Mouse (Mus musculus) cerebellum, adult 8-10 months (tissue): Measurements from ENCODE around the gene Fibin.
A peak's percentile ranks its signal among the peaks of the same experiment; 100 is the strongest.

Experiments used
- DNase-seq: peaks from one replicate; pipeline ENCODE4 v3.0.0; 2022

Fibin gene

DNA sequence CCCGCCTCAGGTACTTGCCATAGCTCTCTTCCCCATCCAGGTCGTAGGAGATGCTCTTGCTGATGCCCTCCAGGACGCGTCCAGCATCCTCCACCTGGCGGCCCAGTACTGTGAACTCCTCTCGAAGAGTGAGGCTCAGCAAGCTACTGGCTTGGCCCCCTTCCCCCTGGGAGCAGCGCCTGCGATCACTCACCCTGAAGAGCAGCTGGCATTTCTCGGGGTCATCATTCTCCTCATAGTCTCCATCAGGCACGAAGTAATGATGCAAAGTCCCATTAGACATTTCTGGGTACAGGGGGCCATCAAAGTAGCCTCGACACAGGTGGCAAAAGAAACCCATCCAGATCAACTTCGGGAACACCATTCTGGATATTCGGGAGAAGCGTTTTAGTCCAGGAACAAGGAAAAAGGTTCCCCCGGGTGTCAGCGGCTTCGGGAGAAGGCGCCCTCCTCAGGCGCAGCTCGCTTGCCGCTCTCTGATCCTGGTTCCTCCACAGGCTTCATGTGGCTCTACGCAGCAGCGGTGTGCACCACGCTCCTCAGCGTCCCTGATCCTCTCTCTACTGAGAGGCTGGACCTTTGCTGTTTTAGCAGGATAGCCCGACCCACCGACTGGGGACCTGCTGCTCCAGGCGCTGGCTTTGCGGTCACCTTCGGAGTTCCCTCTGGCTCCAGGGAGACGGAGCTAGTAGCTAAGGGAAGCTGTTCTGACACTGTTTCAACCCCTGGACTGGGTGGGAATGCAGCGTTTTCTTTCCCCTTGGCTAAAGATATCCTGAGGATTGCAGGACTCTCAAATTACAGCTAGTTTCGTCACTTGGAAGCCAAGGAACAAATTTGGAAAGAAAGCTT, at the start of gene Fibin:
Fibin (minus strand) TSS at position 752 of the 852 bp plus-strand sequence.
- no peak for DNase-seq

DNA sequence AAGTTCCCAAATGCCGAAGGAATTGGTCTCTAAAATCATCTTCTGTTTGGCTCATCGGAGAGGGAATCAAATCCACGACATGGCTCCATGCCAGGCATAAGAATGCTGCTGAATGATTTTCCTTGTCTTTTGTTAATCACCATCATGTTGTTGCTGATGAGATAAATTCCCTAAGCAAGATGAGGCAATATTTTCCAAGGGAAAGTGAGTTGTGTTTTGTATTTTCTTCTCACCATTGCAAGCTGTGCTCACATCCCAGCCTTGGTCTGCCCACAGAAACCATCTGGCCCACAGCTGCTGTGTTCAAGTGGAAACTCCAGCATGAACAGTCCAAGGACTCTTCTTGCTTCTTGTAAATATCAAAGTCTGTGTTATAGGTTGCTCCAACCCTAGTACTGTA, 48.4 kb upstream of the Fibin start:
- no peak for DNase-seq

DNA sequence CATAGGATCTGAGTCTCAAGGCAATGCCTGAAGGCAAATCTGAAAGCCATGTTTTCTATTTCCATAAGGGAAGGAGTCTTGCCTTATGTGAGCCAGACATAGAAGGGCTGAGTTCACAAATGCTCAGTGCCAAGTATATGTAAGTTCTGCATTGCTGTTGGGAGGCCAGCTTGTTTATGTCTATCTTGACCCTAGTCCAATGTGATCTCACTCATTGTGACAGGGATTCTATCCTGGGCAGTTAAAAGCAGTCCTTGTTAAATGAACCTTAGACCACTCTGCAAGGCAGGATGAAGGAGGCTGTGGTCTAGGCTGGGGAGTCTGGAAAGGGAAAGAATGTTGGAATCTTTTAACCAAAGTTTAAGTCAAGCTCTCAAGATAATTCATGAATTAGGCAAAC, 45.8 kb upstream of the Fibin start:
- DNase-seq, result no peak

DNA sequence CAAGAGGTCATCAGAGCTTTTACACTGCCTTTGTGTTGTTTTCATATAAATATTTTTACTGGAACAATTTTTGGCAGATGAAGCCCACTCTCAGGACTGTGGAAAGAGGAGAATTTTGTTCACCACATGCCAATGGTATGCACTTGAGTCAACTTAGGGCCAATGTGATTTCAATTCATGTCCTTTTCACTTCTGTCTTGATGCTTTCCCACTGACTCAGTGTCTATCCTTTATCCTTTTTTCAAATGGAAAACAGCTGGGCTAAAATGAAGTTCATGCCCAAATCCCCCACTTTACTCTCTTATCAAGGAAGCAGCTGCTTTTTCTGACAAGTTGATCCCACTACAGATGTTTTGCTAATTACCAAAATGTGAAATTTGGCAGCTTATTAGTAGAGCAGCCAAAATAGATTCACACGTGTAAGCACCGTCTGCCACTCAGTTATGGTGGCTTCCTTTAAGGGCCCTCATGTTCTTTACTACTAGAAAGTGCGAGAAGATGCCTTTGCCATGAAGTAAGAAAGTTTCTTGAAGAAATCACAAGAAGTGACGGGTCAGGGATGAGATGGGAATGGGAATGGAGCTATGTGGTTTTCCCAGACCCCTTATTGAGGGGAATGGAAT, 29.8 kb upstream of the Fibin start:
- DNase-seq, result no peak

- DNase-seq, result no peak
Observed at GRCm38 (mm10) chr2:110390736-110391409, 27.9 kb upstream of the Fibin start.

DNA sequence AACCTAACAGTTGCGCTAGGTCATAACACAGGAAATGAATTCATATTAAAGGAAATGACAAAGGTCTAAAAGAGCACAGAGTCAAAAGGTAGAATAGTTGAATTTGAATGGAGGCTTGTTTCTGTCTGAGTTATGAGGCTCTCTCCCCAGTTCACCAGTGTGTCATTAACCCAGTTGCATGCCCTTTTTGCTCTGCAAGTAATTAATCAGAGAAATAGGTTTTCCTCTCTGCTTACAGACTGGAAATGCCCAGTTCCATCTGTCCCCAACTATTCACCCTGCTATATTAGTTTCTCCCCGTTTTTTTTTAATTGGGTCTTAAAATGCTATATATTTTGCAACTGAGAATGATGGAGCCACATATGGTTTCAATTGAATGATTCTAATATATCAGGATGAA, 16.8 kb upstream of the Fibin start:
- DNase-seq, result no peak

GRCm38 (mm10) chr2:110376660-110377059, 13.7 kb upstream of the Fibin start:
- DNase-seq, result no peak

DNA sequence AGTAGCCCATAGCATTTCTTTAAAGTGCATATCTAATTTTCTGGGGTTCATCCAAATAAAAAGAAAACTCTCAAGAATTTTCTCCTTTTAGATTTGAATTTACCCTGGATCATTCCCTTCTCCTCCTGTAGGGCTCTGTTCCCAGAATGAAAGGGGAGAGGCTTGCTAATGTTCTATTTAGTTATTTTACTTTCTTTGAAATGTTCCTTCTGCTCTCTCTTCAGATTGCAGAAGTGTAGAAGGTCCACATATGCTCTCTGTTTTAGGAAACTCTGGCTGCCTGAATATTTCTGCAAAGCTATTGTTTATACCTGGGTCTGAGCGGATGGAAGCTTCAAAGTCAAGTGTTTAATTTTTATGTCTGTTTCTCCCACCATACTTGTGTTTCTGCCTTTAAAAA, 12.5 kb upstream of the Fibin start:
- no peak for DNase-seq

GRCm38 (mm10) chr2:110373186-110373585, 10.2 kb upstream of the Fibin start:
- no peak for DNase-seq

DNA sequence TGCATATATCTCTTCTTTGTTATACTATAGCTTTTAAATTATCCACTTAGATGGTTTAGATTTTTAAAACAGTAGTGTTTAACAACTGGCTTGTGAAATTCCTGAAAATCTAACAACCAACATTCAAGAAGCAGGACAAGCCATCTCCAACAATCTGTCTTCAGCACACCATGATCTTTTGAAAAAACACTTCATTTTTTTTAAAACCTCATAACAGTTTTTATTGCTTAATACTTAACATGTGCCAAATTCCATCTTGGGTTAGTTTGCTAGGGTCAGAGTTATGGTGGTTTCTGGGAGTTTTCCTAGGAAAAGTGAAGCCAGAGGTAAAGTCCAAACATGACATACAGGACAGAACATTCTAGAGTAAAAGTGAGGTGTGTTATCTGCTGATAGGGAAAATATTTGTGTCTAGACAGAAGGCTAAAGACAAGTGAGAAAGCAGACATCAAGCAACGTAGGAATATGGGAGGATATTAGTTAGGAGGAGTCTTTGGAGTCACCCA, 4.5 kb upstream of the Fibin start:
- no peak for DNase-seq

DNA sequence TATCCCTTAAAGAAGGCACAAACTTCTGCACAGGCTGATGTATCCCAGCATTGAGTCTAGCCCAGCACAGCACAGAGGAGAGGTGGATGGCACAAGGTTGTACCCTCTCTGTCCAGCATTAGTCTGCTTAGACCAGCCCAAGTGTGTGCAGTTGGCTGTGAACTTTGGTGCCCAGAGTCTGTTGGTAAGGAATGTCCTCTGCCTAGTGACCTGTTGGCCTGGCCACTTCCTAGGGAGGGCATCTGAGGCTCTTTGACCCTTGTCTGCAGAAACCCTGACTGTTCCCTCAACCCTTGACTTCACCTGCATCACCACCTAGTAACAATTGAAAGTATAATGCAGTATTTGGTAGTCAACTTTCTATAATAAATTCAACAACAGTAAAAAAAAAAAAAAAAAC, 2.4 kb upstream of the Fibin start:
- DNase-seq, result no peak

GRCm38 (mm10) chr2:110363855-110364254, 872 bp upstream of the Fibin start:
- no peak for DNase-seq

DNA sequence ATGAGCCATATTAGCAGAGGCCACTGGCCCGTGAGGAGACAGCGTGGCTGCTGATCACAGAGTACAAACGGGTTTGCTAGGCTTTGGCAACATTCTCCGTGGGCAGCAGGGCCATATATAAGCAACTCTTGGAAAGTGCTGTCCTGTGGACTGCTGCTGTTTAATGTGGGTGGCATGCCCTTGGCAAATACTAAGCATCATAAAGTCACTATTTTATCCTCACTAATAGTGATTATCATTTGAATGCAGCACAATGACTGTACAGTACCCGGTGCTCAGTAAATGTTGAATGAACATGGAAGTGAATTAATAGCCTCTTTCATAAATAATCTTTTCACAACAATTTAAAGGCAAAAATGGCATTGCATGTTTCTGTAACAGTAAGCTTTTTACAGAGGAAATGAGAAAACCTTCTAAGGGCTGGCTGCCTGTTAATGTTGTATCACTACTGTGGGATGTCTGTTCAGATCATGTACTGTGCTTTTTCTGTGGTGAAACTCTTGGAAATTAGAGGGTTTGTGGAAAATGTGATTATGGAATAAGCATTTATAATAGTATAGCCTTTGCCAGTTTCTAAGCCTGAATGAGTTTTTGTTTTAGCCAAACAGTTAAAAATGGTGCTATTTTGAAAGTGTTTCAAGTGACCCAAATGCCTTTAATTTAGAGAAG, 9.5 kb downstream of the Fibin start:
- no peak for DNase-seq

GRCm38 (mm10) chr2:110351843-110352251, 11.1 kb downstream of the Fibin start:
- DNase-seq, result no peak

GRCm38 (mm10) chr2:110351406-110351805, 11.6 kb downstream of the Fibin start:
- DNase-seq, result no peak

DNA sequence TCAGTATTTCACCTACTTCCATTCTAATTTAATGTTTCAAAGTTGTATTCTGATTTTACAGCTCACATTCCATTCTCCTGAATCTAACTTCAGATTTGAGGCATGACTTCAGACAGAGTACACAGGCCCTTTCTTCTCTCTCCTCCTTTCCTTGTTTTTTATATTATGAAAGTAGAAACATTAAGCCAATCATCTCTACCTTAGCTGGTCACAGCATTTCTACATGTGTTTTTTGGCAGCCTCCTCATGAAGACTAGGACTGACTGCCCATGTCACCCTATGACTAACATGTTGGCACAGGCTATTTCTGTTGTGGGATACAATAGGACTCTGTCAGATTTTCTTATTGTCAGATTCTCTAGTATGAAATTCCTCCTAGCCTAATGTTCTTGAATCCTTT, 34.0 kb downstream of the Fibin start:
- no peak for DNase-seq

- no peak for DNase-seq
Observed at GRCm38 (mm10) chr2:110319949-110320348, 43.0 kb downstream of the Fibin start.

DNA sequence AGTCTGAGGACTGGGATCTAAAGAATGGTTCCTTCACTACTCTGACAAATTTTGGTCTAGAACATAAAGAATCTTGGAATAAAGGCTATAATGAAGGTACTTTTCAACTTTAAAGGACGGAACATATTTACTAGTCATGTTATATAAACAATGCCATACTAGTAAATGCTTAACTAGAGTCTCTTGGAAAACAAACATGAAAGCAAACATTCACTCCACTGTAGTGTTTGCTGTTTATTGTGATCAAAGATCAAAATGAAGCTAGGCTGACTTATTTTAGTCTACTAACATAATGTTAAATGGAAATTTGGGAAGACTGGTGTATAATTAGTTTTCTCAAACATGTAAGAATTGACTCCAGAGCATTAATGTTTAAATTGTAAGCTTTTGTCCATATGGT, 43.7 kb downstream of the Fibin start:
- no peak for DNase-seq

DNA sequence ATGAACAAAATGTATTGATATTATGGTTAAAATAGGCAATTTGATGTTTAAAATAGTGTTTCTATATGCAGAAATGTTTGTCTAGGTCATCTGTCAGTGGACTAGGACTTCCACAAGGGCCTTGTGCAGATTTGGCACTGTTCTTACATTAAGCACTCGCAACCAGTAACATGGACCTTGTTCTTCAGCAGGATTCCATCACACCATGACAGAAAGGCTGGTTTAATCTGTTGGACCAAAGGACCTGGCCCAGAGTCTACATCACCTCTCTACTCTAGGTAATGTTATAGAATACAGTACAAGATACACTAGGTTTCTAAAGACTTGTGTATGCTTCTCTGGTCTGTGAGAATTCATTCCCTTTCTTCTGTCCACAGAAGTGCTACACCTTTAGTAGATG, 44.3 kb downstream of the Fibin start:
- no peak for DNase-seq

GRCm38 (mm10) chr2:110316116-110316883, 46.7 kb downstream of the Fibin start:
- DNase-seq, result no peak

GRCm38 (mm10) chr2:110314509-110315155, 48.4 kb downstream of the Fibin start, which contains the start of gene Bbox1:
Bbox1 (minus strand) TSS chr2:110314560.
- DNase-seq, result peak; percentile 1

DNA sequence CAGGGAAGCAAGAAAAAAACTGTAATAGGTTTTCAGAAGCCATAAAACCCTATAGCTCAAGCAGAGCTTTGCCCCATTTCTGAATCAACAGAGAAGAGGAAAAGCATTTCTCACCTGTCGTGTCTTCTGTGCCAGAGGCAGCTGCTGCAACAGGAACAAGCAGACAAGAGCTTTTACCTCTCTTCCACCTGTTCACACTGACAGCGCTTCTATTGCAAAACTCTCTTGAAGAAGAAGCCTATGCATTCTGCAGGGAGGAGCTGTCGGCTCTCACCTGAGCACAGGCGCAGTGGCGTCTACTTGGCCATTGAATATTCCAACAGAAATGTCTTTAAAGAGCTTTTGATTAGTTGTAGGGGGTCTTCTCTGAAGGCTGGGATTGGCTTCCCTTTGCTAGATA, 48.9 kb downstream of the Fibin start:
- no peak for DNase-seq
